Mouse (Mus musculus) thymus, postnatal 25 days (tissue): ENCODE measurements around the gene Acsm4.
"Not testable (repeated sequence)": the region's sequence is repeated elsewhere in the genome, so short reads cannot be mapped to it uniquely, and the experiment has no call there.

Experiments
- DNase-seq: peaks from one replicate; pipeline ENCODE4 v3.0.0; 2022

Gene Acsm4

DNA sequence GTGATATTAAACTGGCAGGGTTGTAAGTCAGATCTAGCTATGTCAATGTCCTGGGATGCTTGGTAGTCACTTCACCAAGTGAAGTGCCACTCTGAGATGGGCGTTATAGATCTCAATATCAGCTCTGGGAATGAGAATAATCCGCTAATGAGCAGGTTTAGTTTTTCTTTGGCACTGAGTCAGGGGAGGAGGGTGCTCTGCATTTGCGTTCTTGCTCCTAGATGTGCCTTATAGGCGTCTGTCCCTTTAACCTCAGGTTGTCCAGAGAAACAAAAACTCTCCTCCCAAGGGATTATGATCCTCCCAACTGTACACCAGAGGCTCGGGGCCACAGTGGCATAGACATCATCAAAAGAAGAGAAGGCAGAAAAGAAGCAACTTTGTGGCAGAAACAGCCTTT lies at the start of gene Acsm4:
Gene Acsm4 (plus strand): TSS at position 301 of the 400 bp plus-strand sequence.
- no peak for DNase-seq

DNA sequence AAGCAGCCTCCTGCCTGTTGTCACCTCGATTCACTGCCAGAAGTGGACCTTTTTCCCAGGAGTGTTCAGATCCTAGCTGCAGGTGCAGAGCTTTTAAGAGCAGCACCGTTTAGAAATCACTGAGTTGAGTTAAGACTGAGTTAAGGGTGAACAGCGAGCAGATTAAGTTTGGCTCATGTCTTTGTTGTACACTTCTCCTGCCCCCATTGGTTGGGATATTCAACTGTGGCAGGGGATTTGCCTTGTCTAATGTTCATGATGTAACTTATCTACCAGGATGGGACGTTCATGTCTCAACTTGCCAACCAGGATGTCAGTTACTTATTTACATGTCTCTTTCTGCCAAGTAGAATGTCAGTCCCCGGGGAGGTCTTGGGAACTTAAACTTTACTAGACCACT lies 47.5 kb upstream of the Acsm4 start:
- DNase-seq, result no peak

DNA sequence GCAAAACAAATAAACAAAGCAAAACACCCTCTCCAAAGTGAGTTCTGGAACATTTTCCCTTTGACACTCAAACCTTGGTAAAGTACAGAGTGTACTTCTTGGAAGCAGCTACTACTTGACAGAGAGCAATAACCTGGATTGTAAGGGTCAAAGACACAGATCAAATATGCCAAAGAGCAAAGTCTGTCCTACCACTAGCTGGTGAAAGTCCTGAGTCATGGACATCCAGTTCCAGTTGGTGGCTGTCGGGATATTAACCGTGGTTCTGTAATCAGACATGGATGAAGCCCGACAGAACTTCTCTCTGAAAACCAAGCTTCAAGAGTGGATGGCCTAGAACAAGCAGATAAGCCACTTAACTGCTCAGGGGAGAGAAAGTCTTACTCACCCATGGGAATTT lies 21.9 kb upstream of the Acsm4 start:
- no peak for DNase-seq

DNA sequence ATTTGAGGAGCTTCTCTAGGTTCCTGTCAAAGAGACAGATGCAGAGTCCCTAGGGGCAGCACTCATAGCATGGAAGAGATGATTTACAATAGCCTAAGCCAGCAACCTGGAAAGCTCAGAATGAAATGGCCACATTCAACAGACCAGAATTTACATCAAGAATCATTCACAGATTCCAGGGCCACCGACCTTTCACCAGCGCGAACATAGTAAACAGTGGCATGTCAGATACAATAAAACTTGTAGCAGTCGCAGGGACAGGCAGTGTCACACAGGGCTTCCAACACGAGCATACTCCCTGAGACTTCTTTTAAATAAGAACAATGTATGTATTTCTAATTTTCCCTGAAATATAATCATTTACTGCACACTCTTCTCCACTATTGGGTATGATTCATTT lies 19.4 kb upstream of the Acsm4 start:
- no peak for DNase-seq

DNA sequence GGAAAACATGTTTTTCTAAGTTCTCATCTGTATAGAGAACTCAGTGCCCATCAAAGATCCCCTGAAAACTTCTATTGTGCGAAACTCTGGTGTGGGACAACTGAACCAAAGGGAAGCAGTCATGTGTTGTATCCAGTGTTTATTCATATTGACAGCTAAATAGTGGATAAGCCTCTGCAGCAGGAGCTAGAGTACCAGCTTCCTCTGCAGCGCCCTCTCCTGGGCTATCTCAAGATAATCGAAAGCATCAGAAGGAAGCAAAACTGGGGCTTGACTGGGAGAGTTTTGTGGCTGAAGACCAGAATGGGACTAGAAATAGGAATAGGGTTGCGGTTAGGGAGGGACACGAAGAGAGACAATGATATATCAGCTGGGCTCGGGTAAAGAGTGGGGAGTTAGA lies 18.9 kb upstream of the Acsm4 start:
- DNase-seq, result no peak

DNA sequence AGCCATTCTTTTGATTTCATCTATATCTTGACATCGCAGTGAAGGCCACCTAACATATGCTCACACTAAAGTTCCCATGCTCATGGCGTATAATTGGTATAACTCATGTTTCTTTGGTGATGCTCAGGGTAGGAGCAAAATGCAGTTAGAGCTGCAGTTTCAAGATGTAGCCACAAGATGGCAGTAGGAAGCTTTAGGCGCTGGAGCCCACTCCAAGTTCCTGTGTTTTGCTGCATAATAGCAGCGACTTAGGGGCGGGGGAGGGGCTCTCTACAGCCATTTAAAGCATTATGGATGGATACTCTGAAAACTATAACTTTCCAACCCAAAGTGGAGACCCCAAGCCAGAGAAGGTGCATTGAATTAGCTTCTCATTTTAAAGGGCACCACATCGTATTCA lies 16.4 kb upstream of the Acsm4 start:
- peak; percentile 17 for DNase-seq

DNA sequence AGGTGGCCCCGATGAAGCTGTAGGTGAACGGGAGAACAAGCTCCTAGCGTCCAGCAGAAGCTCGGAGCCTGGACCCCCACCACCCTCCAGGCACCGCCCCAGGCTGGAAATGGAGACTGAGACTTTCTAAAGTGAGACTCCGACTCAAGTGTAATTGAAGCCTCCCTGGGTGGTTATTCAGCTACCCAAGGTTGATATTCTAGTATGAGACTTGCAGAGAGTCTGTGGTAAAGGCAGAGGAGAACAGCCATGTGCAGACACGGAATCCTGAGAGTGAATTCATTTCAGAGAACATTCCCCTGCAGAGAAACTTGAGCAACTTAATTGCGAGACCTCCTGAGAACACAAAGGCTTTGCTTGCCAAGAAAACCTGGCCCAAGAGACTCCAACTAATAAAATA lies 9.7 kb upstream of the Acsm4 start:
- no peak for DNase-seq

DNA sequence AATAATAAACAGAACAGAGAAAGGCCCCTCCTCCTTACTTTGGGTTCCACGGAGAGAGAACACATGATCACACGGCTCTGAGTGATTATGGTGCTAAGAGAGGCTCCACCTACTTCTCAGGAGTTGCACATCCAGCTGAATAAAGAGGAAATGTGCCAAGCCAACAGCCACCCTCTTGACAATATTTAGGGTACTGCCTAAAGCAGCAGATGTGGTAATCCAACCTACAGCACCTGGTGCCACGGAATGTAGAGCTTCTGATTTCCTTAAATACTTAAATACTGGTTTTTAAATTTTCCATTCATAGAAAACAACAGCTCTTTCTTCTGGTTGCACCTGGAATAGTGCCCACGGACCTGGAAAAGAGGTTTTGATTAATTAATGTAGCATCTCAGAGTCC lies 7.1 kb upstream of the Acsm4 start:
- no peak for DNase-seq

DNA sequence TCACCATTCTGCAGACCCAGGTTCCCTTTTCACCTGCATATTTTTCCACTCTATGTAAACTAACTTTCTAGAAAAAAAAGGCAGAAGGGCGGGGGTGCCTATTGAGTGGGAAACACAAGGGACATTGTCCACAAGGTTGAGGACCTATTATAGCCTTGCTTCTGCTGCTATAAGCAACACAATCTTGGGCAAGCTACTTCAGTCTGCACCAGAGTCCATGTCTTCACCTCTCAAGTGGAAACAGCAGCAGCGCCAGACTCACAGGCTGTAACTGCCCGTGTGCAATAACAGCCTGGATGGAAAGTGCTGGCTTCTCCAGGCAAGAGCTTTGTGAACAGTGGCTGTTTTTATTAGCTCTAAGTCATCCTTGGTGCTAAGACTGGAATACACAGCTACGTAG lies 2.5 kb downstream of the Acsm4 start:
- DNase-seq, result no peak

DNA sequence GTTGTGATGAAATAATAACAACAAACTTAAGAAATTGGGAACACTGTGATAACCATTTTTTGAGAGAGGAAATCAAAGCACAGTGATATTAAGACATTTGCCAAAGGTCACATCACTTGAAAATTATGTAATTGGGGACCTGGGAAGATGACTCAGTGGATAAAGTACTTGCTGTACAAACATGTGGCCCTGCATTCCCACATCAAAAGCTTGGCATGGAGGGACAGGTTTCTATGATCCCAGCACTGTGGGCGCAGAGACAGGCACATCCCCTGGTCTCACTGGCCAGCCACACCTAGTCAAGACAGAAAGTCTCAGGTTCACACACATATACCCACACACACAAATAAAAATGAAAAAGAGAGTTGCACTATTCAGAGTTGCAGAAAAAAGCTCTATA lies 5.1 kb downstream of the Acsm4 start:
- DNase-seq, result no peak

DNA sequence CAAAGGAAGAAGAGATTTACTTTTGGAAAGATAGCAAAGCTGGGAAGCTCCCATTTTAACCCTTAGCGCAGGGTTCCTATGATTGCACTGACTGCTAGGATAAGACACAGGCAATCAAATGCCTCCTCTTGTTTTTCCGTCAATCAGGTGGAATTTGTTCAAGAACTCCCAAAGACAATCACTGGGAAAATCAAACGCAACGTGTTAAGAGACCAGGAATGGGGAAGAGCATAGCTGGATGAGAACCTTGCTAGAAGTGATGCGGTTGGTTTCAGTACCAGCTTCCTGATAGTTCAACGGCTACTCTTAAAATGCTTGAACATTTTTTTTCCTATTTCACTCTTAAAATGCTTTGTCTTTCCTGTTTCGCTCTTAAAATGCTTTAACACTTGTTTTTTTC lies 24.3 kb downstream of the Acsm4 start:
- no peak for DNase-seq

DNA sequence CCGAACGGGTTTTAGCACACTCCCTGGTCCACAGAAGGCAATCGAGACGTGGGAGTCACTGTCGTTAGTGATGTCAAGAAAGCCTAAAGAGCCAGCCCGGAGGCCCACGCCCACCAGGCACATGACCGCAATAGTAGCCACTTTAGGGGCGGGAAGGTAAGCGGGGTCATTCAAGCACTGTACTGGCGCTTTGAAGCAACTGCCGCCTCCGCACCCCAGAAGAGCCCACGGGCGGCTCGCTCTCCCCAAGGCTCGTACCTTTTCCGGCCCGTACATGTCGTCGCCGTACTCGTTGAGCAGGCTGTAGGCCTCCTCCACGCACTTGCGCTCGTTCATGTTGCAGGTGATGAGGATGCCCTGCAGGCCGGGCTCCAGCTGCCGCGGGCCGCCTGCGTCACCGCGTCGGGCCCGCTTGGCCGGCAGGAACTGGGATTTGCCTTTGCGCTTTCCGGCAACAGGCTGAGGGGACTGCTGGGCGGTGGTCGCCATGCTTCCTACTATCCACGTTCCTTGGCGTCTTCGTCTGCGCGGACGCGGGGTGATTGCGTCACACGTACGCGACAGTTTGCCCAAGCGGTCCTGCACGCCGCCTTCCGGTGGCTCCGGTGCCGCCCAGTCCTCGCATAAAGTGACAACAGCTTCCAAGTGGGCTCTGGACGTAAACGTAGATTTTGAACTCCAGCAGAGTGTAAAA lies 30.6 kb downstream of the Acsm4 start, which contains the start of gene Thumpd1:
Gene Thumpd1 (minus strand): TSS at position 546 of the 694 bp plus-strand sequence.
- DNase-seq, result peak; percentile 93

DNA sequence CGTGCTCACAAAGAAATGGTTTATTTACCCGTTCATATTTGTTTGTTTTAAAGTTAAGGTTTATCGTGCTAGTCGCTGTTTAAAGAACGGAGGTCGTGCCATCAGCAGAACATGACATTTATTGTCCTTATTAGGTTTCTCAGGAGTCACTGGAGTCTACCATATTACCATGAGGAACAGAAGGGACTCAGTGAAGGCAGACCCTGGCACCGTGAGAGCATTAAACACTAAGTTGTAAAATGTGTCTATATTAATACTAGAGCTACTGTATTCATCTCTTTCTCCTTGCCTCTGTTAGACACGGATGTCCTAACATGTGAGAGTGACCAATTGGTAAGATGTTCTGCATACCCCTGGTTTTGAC lies 31.1 kb downstream of the Acsm4 start:
- DNase-seq, result no peak

DNA sequence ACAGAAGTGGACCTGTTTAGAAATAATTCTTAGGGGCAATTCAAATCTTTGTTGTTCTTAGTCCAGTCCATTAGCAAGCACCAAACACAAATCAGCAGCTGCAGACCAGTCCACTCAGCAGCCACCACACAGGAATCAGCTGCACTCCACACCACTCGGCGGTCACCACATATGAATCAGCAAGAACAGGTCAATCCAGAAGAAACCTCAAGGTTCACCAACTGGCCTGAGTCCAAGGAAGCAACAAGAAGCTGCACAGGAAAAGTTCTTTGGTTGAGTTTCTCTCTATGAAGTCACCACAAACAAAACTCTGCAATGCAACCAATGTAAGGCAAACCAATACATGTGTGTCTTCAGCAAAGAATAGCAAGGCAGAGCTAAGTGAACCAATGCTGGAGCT lies 37.8 kb downstream of the Acsm4 start:
- DNase-seq, result no peak

DNA sequence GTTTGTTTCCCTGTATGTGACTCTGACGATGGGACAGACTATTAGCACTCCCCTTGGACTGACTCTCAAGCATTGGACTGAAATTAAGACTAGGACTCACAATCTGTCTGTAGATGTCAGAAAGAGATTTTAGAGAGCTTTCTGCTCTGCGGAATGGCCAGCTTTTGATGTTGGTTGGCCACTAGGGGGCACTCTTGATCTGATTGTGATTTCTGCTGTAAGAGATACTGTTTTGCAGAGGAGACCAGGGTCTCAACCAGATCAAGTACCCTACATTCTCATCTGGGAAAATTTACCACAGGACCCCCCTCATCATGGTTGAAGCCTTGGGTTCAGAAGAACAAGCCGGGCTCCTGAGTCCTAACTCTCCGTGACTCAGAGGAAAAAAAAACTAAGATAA lies 41.4 kb downstream of the Acsm4 start:
- peak; percentile 32 for DNase-seq

DNA sequence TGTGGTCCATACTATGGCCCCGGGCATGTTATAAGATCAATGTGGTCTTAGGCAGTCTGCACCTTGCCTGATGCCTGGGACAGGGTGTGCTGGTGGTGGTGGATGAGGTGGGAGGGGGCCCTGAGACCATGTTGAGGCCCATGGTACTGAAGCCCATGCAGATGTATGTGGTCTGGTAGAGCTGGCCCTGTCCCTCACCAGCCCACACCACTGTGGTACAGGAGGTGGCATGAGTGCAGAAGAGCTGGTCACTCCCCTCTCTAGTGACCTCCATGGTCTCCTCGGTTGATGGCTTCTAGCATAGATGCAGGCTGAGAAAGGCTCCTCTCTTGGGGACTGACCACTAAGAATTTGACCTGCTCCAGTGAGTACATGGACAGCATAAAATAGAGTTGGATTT lies 49.1 kb downstream of the Acsm4 start:
- no peak for DNase-seq

DNA sequence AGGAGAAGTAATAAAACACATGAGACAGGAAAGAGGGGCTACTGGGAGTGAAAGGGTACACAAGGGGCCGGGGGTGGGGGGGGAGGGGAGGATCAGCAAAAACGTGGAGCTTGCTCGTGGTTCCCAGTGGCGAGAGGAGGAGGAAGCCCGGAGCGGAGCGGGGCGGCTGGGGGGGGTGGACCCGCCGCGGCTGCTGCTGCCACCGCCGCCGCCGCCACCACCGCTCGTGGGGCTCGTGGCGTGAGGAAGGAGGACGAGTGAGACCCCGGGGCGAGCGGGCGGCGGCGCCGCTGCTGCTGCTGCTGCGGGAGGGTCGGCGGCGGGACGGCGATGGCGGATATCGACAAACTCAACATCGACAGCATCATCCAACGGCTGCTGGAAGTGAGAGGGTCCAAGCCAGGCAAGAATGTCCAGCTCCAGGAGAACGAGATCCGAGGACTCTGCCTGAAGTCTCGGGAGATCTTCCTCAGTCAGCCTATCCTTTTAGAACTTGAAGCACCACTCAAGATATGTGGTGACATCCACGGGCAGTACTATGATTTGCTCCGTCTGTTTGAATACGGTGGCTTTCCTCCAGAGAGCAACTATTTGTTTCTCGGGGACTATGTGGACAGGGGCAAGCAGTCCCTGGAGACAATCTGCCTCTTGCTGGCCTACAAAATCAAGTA lies 50.1 kb downstream of the Acsm4 start:
- not testable (repeated sequence) for DNase-seq

DNA sequence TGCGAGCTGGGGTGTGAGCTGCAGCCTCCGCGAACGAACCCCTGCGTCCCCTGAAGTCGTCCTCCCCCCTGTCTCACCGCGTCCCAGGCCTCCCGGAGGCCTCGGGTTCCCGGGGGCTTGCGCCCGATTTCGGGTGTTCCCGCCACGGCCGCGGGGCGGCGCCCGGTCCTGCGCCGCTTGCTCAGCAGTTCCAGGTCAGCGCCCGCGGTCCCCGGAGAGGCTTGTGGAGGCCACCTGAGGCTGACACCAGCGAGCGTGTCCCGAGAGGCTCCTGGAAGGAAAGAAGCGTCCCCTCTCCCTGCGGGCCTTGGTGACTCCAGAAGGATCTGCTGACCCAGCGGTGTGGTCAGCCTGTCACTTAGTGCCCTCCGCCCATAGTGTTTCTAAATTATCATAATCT lies 54.5 kb downstream of the Acsm4 start:
- DNase-seq, result peak; percentile 6

DNA sequence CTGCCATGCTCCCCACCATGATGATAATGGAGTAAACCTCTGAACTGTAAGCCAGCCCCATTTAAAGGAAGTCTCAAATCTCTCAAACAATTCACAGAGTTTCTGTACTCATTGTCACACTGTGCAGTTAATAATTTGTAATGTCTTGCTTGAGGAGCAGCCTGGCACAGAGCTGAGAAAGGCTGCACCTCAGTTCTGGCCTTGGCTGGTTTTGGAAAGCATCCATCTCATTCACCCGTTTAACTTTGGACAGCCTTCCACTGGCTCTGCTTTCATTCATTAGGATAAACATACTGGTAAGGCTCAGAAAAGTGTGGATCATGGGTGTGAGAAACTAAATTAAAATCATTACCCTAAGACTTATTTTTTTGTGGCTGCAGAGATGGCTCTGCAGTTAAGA lies 56.0 kb downstream of the Acsm4 start:
- DNase-seq, result no peak

DNA sequence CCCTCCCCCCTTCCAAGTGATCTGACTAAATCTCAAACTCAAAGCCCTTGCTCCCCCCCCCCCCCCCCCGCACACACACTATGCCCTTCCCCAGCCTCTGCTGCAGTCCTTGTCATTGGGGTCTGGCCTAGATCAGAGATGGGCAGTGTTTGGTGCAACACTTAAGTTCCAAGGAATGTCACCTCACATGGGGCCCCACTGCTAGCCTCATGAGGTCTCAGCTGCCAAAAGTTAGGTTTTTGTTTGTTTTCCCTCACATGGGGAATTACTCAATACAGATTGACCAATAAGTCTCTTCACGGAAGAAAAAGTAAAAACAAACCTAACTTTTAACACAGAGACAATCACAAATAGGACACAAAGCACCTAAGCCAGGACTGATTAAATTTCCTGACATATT lies 58.9 kb downstream of the Acsm4 start:
- no peak for DNase-seq

DNA sequence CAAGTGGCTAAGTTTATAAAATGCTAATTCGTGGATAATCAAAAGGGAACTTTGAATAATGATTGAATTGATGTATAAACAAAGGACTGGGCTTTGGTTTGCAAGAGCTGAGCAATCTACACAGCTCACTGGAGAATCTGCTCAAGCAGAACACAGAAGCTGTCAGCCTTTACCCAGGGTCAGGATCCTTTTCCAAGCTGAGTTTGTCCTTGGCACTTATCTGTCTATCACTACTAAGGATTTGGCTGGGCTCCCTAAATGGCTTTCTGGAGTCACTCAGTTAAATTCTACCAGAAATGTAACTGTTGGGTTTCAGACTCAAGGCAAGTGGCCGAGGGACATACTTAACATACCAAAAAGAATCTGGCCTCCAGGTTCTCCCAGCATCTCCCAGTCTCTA lies 60.1 kb downstream of the Acsm4 start:
- no peak for DNase-seq

DNA sequence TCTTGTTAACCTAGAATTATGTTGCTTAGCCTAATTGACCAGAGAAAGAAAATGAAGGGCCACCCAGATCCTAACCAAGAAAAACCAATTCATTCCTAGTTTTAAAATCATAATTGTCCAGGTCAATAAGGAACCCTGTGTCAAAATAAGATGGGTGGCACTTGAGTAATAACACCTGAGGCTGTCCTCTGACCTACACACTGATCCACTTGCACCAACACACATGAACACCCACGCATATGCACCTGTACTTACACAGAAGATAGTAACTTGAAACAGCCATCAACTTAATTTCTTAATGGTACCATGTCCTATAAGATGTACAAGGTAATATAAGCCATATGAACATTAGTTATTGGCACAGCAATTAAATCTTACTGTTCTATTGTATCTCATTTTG lies 63.9 kb downstream of the Acsm4 start:
- DNase-seq, result no peak

DNA sequence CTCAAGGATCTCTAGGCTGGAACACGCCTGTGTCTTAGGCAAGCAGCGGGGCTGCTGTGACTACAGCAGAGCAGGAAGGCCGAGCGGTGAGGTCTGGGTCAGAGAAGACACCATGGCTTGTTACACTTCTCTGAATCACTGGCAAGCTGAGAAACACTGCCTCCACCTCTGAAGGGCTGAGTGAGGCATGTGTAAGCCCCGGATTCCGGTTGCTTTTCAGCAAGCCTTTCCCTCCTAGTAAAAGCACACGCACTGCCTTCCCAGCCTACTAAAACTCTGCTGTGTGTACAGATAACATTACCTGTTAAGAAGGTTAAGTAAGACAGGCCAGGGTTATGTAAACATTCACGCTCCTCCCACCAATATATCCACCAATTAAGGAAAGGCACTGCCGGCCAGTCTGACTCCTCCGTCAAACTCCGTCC lies 70.7 kb downstream of the Acsm4 start, which contains the start of gene Acsm3:
Gene Acsm3 (plus strand): TSS at position 397 of the 425 bp plus-strand sequence.
- no peak for DNase-seq

DNA sequence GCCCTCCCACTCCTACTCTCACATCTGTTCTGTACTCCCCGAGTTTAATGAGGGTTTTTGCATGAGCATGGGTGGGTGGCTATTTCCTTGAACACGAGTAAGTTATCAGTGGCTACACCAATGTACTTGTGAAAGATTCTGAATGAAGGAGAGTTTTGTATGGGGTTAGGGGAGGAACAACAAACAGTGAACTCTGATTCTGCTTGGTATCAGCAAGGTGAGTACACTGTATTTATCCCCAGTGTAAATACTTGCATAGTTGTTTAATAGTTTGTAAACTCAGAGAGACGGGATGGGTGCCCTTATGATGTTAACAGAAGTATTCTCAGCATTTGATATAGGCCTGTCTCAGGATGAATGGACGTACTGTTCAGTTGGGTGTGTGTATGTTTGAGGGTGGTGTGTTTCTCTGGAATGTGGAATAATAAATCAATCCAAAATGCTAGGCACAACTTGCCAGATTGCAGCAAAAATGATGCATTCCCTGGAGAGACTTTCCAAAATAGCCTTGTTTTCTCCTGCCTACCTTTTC lies 72.4 kb downstream of the Acsm4 start:
- DNase-seq, result no peak
